Mouse (Mus musculus) spleen, adult 2 months (tissue): ENCODE data around the gene Clhc1. TPM values are rescaled to one million over a fixed set of nuclear protein-coding genes. Genes with fewer than 3 reads are reported as not detected.
A peak's percentile ranks its signal among the peaks of the same experiment; 100 is the strongest.

Experiments used
- DNase-seq, 2 experiments: peaks; one replicate each; pipeline versions ENCODE4 v3.0.0 to v3.0.0-alpha.2; 2012 to 2021; ENCODE audit warnings: low spot score in 2 of 2, low read depth in 1 of 2
- H3K27ac ChIP-seq: fragments of 200-500 bp; 2 replicates; pipeline ENCODE4 v1.5.1; 2012; ENCODE audit warnings: low read length, inconsistent platforms; ENCODE audit not compliant: insufficient read depth
- H3K27me3 ChIP-seq: fragments of 200-500 bp; 2 replicates; pipeline ENCODE4 v1.6.1; 2012; ENCODE audit warnings: mild to moderate bottlenecking, moderate library complexity, low read length, inconsistent platforms; ENCODE audit not compliant: control insufficient read depth, insufficient read depth
- H3K36me3 ChIP-seq: fragments of 200-500 bp; 2 replicates; pipeline ENCODE4 v1.6.1; 2012; ENCODE audit warnings: mild to moderate bottlenecking, low read length, inconsistent platforms; ENCODE audit not compliant: control insufficient read depth, insufficient read depth
- H3K4me1 ChIP-seq: fragments of 200-500 bp; 2 replicates; pipeline ENCODE4 v1.6.1; 2011; ENCODE audit warnings: inconsistent platforms; ENCODE audit not compliant: control insufficient read depth, insufficient read depth, insufficient read length
- H3K4me3 ChIP-seq: fragments of 200-500 bp; 2 replicates; pipeline ENCODE4 v1.5.1; 2011; ENCODE audit warnings: mild to moderate bottlenecking, inconsistent platforms; ENCODE audit not compliant: insufficient read depth, insufficient read length; ENCODE audit errors: extremely low read depth
- CTCF ChIP-seq: fragments of 200-500 bp; IDR thresholded peaks from 2 replicates; pipeline ENCODE4 v1.5.1; 2011; ENCODE audit warnings: mild to moderate bottlenecking, inconsistent platforms; ENCODE audit not compliant: insufficient read depth, insufficient read length, insufficient replicate concordance; ENCODE audit errors: extremely low read depth
- POLR2A ChIP-seq: fragments of 200-500 bp; IDR thresholded peaks from 2 replicates; pipeline ENCODE4 v1.6.1; 2011; ENCODE audit warnings: low read depth, low read length, inconsistent platforms
- WGBS: fragments of 180-500 bp; shearing (Covaris S2); methylation state at CpG from one replicate; pipeline ENCODE4 v1.1.7; 2018; 5-methylcytosine and 5-hydroxymethylcytosine counted together
- polyA plus RNA-seq: library from polyadenylated mRNA; depleted of rRNA; stranded (reverse); fragments of >200 nt; gene quantifications from 2 replicates; pipeline ENCODE4 v1.2.3, GENCODE M21; 2012

Gene Clhc1
- polyA plus RNA-seq, 1 experiment, result not detected

DNA sequence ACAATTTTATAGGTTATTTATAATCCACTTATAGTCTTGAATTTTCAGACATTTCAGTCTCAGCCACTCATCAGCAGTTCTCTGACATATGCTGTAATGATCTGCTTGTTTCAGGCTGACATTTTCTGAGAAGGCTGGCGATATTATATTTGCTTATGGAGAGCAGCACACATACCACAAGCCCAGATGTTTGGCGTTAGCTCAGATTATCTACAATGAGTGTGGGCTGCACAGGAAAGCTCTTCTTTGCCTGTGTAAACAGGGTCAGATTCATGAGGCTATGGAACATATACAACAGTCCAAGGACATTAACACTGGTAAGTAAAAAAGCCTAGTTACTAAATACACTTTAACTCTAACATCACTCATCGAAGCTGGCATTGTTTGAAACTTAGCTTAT is 23.8 kb downstream of the Clhc1 start:
- Histone ChIP-seq H3K36me3 (no peaks in the 10 kb centered on the region), H3K4me3 (no peak overlapping the region), H3K4me1 (no peaks in the 10 kb centered on the region), H3K27ac (no peak overlapping the region), H3K27me3 (no peaks in the 10 kb centered on the region)
- DNase-seq, result no peak
- WGBS, result 72% methylated on average over 3 of the region's 3 CpGs
- no peak for TF ChIP-seq POLR2A

DNA sequence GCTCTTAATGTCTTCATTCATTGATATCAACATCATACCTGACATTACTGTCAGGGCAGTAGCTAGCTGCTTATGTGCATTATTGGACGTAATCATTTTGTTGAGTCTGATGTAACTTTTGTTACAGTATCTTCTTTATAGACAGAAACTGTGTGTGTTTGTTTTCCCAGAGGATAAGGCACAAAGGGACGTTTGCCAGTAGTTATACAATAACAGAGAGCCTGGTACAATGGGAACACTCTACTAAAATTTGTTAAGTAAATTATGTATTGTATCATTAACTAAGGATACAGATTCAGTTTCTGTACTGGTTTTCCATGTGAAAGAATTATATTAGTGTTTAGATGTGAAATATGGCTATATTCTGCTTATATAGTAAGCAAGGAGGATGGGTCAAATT is 24.9 kb downstream of the Clhc1 start:
- WGBS, result 89% methylated on average over 2 of the region's 2 CpGs
- H3K4me3 ChIP-seq, result no peak overlapping the region
- no peaks in the 10 kb centered on the region for H3K27me3 ChIP-seq
- TF ChIP-seq POLR2A, result no peak
- TF ChIP-seq CTCF, result no peak
- no peaks in the 10 kb centered on the region for H3K36me3 ChIP-seq
- DNase-seq, result no peak
- no peaks in the 10 kb centered on the region for H3K4me1 ChIP-seq
- H3K27ac ChIP-seq, result no peak overlapping the region

DNA sequence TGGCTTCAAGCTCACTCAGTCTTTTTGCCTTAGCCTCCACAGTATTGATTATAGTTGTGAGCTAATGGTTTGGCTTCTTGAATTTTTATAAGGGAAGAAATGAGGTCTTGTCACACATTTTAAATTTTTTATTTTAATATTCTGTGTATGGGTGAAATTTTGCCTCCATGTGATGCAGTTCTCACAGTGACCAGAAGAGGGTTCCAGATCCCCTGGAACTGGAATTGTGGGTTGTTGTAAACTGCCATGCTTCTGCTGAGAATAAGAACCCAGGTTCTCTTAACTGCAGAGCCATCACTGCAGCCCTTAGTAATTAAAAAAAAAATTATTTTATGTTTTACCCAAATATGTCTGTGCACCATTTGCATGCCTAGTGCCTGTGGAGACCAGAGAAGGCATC is 31.9 kb downstream of the Clhc1 start:
- H3K27ac ChIP-seq, result no peak overlapping the region
- H3K4me1 ChIP-seq, result no peaks in the 10 kb centered on the region
- H3K36me3 ChIP-seq, result no peaks in the 10 kb centered on the region
- DNase-seq, result peak in 1 of 2 experiments; percentile 3
- H3K27me3 ChIP-seq, result no peaks in the 10 kb centered on the region
- TF ChIP-seq POLR2A (no peak), CTCF (no peak)
- H3K4me3 ChIP-seq, result no peak overlapping the region

DNA sequence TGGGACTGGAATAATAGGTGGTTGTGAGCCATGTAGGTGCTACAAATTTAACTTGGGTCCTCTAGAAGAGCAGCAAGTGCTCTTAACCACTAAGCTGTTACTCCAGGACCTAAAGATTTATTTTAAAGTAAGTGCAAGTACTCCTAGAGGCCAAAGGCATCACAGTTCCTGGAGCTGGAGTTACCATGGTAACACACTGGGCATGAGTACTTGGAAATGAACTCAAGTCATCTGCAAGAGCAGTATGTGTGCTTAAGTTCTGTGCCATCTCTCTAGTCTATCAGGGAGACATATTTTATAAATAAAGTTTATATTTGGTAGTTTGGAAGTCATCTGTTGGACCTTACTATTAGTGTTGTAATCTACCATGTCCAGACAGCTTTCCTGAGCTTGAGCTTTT is 47.5 kb downstream of the Clhc1 start:
- Histone ChIP-seq H3K36me3 (no peaks in the 10 kb centered on the region), H3K27me3 (no peaks in the 10 kb centered on the region), H3K4me1 (no peaks in the 10 kb centered on the region), H3K27ac (no peak overlapping the region), H3K4me3 (no peak overlapping the region)
- no peak for TF ChIP-seq POLR2A
- DNase-seq, result no peak

DNA sequence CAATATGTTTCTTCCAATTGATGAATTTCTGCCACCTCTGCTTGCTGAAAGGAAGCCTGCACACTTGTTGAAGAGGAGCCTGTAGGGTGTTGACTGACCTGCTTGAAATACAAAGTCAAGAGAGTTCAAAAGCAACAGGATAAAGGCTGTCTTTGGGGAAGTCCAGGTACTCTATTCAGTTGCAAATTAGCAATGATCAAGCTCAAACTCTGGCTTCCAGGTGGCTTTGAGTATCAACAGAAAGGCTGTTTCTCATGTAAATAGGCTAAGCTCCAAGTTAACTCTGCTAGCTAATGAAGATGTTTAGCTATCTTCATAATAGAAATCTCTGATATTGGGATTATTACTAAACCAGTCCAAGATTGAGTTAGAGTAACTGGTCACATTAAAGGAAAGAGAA is 49.4 kb downstream of the Clhc1 start:
- no peak for DNase-seq
- Histone ChIP-seq H3K27ac (no peak overlapping the region), H3K27me3 (no peaks in the 10 kb centered on the region), H3K4me3 (no peak overlapping the region), H3K36me3 (no peaks in the 10 kb centered on the region), H3K4me1 (no peaks in the 10 kb centered on the region)
- TF ChIP-seq POLR2A, result no peak
- no peak for TF ChIP-seq CTCF

DNA sequence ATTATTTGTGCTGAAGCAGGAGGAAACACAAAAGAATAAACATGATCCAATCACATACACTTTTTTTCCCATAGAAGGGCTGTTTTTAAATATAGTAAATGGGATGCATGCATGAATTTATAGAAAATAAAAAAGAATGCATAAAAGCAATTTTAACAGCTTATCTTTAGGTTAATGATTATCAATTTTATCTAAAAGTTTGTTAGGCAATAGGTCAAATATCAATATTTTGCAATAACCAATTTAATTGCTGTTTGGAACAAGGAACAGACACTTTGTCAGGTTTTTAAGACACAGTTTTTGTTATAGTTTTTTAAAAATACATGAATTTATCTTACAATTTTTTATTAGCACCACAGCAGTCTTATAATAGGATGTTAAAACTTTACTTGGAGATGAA is 51.2 kb downstream of the Clhc1 start:
- TF ChIP-seq CTCF (no peak), POLR2A (no peak)
- H3K27ac ChIP-seq, result no peak overlapping the region
- no peaks in the 10 kb centered on the region for H3K36me3 ChIP-seq
- no peak for DNase-seq
- no peaks in the 10 kb centered on the region for H3K27me3 ChIP-seq
- H3K4me3 ChIP-seq, result no peak overlapping the region
- H3K4me1 ChIP-seq, result no peaks in the 10 kb centered on the region

DNA sequence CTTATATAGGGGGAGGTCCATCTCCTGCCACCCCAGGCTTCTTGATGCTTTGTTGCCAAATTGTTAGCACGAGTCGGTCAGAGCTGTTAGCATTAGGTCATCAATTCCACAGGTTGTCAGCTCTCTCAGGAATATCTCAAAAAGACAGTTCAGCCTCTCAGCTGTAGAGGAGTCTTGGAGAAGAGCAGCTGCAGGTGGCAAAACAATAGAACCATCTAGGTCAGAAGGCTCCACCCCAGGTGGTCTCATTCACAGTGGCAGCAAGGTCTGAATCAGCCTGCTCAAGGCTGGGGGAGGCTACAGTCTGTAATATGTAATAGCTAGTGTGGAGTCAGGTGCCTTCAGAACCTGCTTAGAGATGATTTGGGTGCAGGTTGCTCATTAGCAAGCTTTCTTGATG is 55.8 kb downstream of the Clhc1 start:
- 88% methylated on average over 2 of the region's 2 CpGs for WGBS
- Histone ChIP-seq H3K27me3 (no peaks in the 10 kb centered on the region), H3K27ac (no peak overlapping the region), H3K4me1 (no peaks in the 10 kb centered on the region), H3K4me3 (no peak overlapping the region), H3K36me3 (no peaks in the 10 kb centered on the region)
- no peak for DNase-seq
- TF ChIP-seq POLR2A, result no peak
- no peak for TF ChIP-seq CTCF
